Mouse (Mus musculus) lung, postnatal 0 days (tissue): ENCODE data around the gene Tomm70a. TPM values are rescaled to one million over a fixed set of nuclear protein-coding genes. Genes with fewer than 3 reads are reported as not detected.

Experiments used
- ATAC-seq: fragments of 200-750 bp; cut with Nextera tagmentation; 2 replicates; pipeline ENCODE4 v1.8.0; 2017; ENCODE audit warnings: moderate library complexity
- DNase-seq: peaks from one replicate; pipeline ENCODE4 v3.0.0-alpha.2; 2016; ENCODE audit warnings: low spot score
- H3K27ac ChIP-seq: fragments of 300-500 bp; sonication (generic); 2 replicates; pipeline ENCODE4 v1.5.1; 2014; ENCODE audit warnings: antibody characterized with exemption, mild to moderate bottlenecking, low read length, mixed read lengths
- H3K27me3 ChIP-seq: fragments of 300-500 bp; sonication (generic); replicated peaks from 2 replicates; pipeline ENCODE4 v1.6.1; 2014; ENCODE audit warnings: low read length, mixed read lengths; ENCODE audit not compliant: insufficient read depth
- H3K36me3 ChIP-seq: fragments of 300-500 bp; sonication (generic); 2 replicates; pipeline ENCODE4 v1.6.1; 2014; ENCODE audit warnings: low read length, mixed read lengths; ENCODE audit not compliant: insufficient read depth
- H3K4me1 ChIP-seq: fragments of 300-500 bp; sonication (generic); 2 replicates; pipeline ENCODE4 v1.6.1; 2014; ENCODE audit warnings: antibody characterized with exemption, low read depth, low read length, mixed read lengths; ENCODE audit not compliant: insufficient read depth
- H3K4me2 ChIP-seq: fragments of 300-500 bp; sonication (generic); replicated peaks from 2 replicates; pipeline ENCODE4 v1.6.1; 2014; ENCODE audit warnings: low read depth, mild to moderate bottlenecking, low read length, moderate library complexity, mixed read lengths
- H3K4me3 ChIP-seq: fragments of 300-500 bp; sonication (generic); 2 replicates; pipeline ENCODE4 v1.5.1; 2014; ENCODE audit warnings: low read depth, low read length
- H3K9ac ChIP-seq: fragments of 300-500 bp; sonication (generic); replicated peaks from 2 replicates; pipeline ENCODE4 v1.6.1; 2014; ENCODE audit warnings: low read depth, mild to moderate bottlenecking
- H3K9me3 ChIP-seq: fragments of 300-500 bp; sonication (generic); 2 replicates; pipeline ENCODE4 v1.6.1; 2016; ENCODE audit warnings: low read length, mixed read lengths
- CTCF ChIP-seq: IDR thresholded peaks from 2 replicates; pipeline ENCODE4 v1.5.1; 2016; ENCODE audit warnings: antibody characterized with exemption, mild to moderate bottlenecking
- EP300 ChIP-seq: IDR thresholded peaks from 2 replicates; pipeline ENCODE4 v1.6.1; 2016; ENCODE audit warnings: antibody characterized with exemption, mild to moderate bottlenecking, control low read depth
- WGBS: fragments of 180-500 bp; shearing (Covaris S2); extraction: QIAGEN DNeasy Blood & Tissue Kit; methylation state at CpG from one replicate; pipeline ENCODE4 v1.1.7; 2014; 5-methylcytosine and 5-hydroxymethylcytosine counted together
- polyA plus RNA-seq: library from polyadenylated mRNA; unstranded; fragments of >200 nt; fragmentation: Nextera tagmentation; extraction: Ambion mirVana; gene quantifications from 2 replicates; pipeline ENCODE4 v1.2.1, GENCODE M21; 2015

The Tomm70a gene
- polyA plus RNA-seq, 1 experiment from 2014 or later = 17.2 TPM

DNA sequence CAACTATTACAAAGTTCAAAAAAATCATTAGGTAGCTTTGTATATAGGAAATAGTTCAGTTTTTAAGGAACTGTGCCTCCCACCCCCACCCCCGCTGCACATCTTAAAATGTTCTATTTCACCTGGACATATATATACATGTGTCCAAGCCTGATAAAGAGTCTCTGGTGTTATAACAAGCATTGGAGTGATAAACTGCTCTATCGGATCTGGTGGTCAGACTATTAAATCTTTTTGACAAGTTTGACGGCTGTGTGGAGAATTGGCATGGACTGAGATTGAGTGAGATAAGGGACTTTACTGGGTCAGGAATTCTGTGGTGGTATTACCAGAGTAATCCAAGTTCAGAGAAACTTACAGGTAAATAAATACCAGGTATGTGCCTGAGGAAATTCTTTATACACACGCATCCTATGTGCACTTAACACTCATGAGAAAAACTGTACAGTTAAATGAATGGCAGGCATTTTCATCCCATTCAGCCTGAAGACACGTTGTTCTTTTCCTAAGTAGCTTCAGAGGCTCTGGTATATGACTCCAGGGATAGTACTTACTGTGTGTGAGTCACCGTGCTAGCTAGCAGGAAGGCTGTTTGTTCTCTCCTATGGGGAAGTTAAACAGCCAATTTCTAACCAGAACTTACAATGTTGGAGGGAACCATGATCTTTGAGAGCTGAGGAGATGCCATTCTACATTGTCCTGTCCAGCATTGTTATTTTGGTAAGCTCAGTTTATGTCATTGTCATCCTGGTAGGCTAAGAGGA is 1.4 kb downstream of the Tomm70a start:
- Histone ChIP-seq H3K4me2 (peak overlapping the region; percentile 81), H3K27ac (no peak overlapping the region), H3K4me1 (peaks cover 10% of the 10 kb centered on the region; the same call in 1 of the 2 replicates), H3K9ac (no peak overlapping the region), H3K36me3 (no peaks in the 10 kb centered on the region), H3K27me3 (no peaks in the 10 kb centered on the region), H3K4me3 (peak overlapping the region; percentile 99), H3K9me3 (no peaks in the 10 kb centered on the region)
- TF ChIP-seq EP300 = no peak
- TF ChIP-seq CTCF = no peak
- DNase-seq (peak; percentile 49), ATAC-seq (no peak)
- 26% methylated on average over 6 of the region's 6 CpGs for WGBS

DNA sequence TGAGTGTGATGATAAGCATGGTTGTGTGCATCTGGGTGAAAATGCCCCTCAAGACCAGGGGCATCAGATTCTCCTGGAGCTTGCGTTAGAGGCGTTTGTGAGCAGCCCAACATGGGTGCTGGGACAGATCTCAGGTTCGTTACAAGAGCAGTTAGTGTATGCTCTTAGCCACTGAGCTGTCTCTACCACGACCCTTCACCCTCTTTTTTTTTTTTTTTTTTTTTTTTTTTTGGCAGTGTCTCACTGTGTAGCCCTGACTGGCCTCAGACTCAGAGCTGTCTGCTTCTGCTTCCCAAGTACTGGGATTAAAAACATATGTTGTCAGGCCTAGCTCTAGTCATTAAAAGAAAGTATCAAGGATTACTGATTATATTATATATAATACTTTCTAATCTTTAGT is 4.8 kb downstream of the Tomm70a start:
- no peaks in the 10 kb centered on the region for H3K36me3 ChIP-seq
- H3K4me3 ChIP-seq = no peak overlapping the region
- ATAC-seq (no peak), DNase-seq (peak; percentile 35)
- no peak overlapping the region for H3K9ac ChIP-seq
- H3K4me1 ChIP-seq = peaks cover 10% of the 10 kb centered on the region; the same call in 1 of the 2 replicates
- 53% methylated on average over 4 of the region's 4 CpGs for WGBS
- H3K27me3 ChIP-seq = no peaks in the 10 kb centered on the region
- no peak overlapping the region for H3K27ac ChIP-seq
- no peak for TF ChIP-seq EP300
- no peak for TF ChIP-seq CTCF
- no peak overlapping the region for H3K4me2 ChIP-seq
- H3K9me3 ChIP-seq = no peaks in the 10 kb centered on the region

DNA sequence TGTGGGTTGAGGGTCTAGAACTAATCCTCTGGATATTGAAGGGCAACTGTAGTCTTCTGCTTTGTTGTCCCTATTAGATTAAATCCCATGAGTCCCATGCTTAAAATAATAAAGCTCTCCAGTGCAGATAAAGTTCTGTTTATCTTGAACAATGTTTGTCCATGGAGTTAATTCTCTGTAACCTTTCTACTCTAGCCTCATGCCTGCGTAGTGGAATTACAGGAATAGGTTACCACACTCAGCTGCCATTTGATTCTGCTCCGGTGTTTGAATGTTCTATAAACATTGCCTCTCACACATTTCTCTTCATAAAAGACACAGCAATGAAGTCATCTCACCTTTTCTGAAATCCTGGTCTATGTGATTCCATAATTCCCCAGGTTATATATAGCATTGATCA is 6.3 kb downstream of the Tomm70a start:
- TF ChIP-seq CTCF = no peak
- TF ChIP-seq EP300 = no peak
- H3K4me2 ChIP-seq = no peak overlapping the region
- no peak overlapping the region for H3K27ac ChIP-seq
- H3K27me3 ChIP-seq = no peaks in the 10 kb centered on the region
- H3K36me3 ChIP-seq = no peaks in the 10 kb centered on the region
- no peaks in the 10 kb centered on the region for H3K9me3 ChIP-seq
- no peak for ATAC-seq
- H3K9ac ChIP-seq = no peak overlapping the region
- H3K4me3 ChIP-seq = no peak overlapping the region
- no peak for DNase-seq
- 60% methylated on average over 2 of the region's 2 CpGs for WGBS
- peaks cover 10% of the 10 kb centered on the region; the same call in 1 of the 2 replicates for H3K4me1 ChIP-seq

DNA sequence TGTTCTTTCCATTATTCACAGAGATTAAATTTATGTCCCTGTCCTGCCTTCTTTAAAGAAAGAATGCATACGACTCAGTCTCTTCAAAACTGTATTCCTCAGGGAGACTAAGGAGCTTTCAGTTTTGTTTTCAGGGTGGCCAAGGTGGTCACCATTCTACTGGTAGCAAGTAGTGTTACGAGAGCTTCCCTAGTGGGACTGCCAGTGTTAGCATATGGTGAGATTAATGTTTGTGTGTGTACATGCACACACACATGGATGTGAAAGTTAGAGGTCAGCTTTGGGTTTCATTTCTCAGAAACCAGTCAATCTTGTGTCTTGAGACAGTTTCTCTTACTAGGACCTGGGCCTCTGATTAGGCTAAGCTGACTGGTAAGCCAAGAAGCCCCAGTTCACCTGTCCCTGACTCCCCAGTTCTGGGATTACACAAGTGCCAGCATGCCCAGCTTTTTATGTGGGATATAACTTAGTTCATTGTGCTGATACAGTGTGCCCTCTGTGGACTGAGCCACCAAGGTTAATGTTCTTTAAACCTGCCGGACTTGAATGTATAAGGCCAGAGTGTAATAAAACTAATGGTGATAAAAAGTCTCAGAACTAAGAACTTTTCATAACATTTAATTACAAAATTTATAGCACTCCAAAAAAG is 9.4 kb downstream of the Tomm70a start:
- TF ChIP-seq EP300 (no peak), CTCF (no peak)
- H3K36me3 ChIP-seq = 0 out of 2 replicates have a peak, but pooled peaks cover 8% of the 10 kb centered on the region
- no peak overlapping the region for H3K27ac ChIP-seq
- H3K9me3 ChIP-seq = no peaks in the 10 kb centered on the region
- H3K27me3 ChIP-seq = no peaks in the 10 kb centered on the region
- H3K4me2 ChIP-seq = no peak overlapping the region
- no peak overlapping the region for H3K9ac ChIP-seq
- WGBS = 83% methylated on average over 3 of the region's 3 CpGs
- DNase-seq = no peak
- H3K4me3 ChIP-seq = no peak overlapping the region
- peaks cover 2% of the 10 kb centered on the region; the same call in 1 of the 2 replicates for H3K4me1 ChIP-seq
- ATAC-seq = no peak

DNA sequence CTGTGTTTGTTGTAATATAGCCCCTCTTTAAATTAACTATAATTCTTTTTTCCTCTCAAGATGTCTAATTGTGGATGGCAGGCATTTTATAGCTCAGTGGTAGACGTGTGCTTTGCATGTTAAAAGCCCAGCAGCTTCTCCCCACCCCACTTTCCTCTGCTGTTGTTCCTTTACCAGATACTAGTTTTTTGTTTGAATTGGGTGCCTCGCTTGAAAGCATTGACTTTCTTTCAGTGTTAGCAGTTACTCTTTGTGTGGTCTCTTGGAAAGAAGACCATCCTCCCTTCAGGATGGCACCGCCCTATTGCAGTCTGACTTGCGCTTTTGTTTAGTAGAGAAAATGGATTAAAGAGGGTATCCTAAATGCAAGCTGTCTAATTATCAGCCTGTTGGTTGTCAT is 10.0 kb downstream of the Tomm70a start:
- Histone ChIP-seq H3K9me3 (no peaks in the 10 kb centered on the region), H3K9ac (no peak overlapping the region), H3K36me3 (0 out of 2 replicates have a peak, but pooled peaks cover 8% of the 10 kb centered on the region), H3K4me2 (no peak overlapping the region), H3K4me3 (no peak overlapping the region), H3K27ac (no peak overlapping the region), H3K27me3 (no peaks in the 10 kb centered on the region), H3K4me1 (peaks cover 2% of the 10 kb centered on the region; the same call in 1 of the 2 replicates)
- DNase-seq (no peak), ATAC-seq (no peak)
- WGBS = 85% methylated on average over 4 of the region's 4 CpGs
- TF ChIP-seq CTCF (no peak), EP300 (no peak)

DNA sequence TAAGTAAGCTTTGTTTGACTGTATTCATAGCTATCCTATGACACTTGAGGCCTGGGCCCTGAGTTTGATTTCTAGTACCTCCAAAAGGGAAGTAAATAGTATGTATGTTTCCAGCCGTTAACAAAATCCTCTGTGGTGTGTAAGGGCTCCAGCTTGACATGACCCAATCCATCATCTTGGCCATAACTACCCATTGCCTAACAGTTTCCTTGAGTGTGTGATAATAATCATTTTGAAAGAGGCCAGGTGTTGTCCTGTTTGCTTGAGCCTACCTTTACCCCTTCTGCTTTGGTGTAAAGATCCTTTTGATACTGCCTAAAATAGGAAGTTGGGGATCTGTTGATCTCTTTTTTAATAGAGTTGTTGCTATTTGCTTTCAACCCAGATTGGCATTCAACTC is 10.8 kb downstream of the Tomm70a start:
- peaks cover 2% of the 10 kb centered on the region; the same call in 1 of the 2 replicates for H3K4me1 ChIP-seq
- H3K27ac ChIP-seq = no peak overlapping the region
- WGBS = 18% methylated on average over 1 of the region's 1 CpGs
- ATAC-seq (no peak), DNase-seq (no peak)
- TF ChIP-seq CTCF = no peak
- TF ChIP-seq EP300 = no peak
- no peak overlapping the region for H3K4me2 ChIP-seq
- peaks cover 13% of the 10 kb centered on the region; the same call in 1 of the 2 replicates for H3K36me3 ChIP-seq
- no peaks in the 10 kb centered on the region for H3K9me3 ChIP-seq
- H3K27me3 ChIP-seq = no peaks in the 10 kb centered on the region
- H3K9ac ChIP-seq = no peak overlapping the region
- H3K4me3 ChIP-seq = no peak overlapping the region
